Mouse (Mus musculus) cortical plate, adult 2 months (tissue): ENCODE measurements at regions not wholly inside any gene's neighbourhood (a gene's known extent, or its start where the extent isn't known, plus 50 kb on each side); places are given as distances from the start of the nearest gene placed in this dataset.

Source experiments
- CTCF ChIP-seq: fragments of 200-500 bp; IDR thresholded peaks from 2 replicates; pipeline ENCODE4 v1.5.1; 2011; ENCODE audit warnings: mild to moderate bottlenecking, control low read depth, low read length; ENCODE audit not compliant: insufficient read depth; ENCODE audit errors: extremely low read depth
- POLR2A ChIP-seq: fragments of 200-500 bp; IDR thresholded peaks from 2 replicates; pipeline ENCODE4 v1.6.1; 2011; ENCODE audit warnings: mild to moderate bottlenecking, low read length, control low read depth; ENCODE audit not compliant: insufficient read depth; ENCODE audit errors: extremely low read depth

DNA sequence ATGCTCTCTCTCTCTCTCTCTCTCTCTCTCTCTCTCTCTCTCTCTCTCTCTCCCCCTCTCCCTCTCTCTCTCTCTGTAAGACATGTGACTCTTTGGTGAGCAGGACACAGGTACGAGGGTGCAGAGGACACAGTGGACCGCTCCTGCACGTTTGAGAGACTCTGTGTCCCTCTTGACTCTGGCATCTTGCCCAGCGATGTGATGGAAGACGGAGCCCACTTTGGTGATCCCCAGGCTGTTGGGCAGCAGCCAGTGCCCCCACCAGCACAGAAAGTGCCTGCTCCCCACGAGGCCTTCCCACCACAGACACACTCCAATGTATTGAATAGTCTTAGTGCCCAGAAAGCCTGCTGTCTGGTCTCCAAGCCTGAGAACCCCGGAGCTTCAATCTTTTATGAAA lies 136.4 kb upstream of the Zfp618 start:
- no peak for TF ChIP-seq CTCF
- no peak for TF ChIP-seq POLR2A
